Mouse (Mus musculus) midbrain, embryonic 14.5 days (tissue): ENCODE results near the gene Gm36028. TPM values are rescaled to one million over a fixed set of nuclear protein-coding genes. Genes with fewer than 3 reads are reported as not detected.

ENCODE experiments used
- polyA plus RNA-seq: library from polyadenylated mRNA; unstranded; fragments of >200 nt; fragmentation: Nextera tagmentation; extraction: Ambion mirVana; gene quantifications from 2 replicates; pipeline ENCODE4 v1.2.1, GENCODE M21; 2014

The Gm36028 gene
- polyA plus RNA-seq, 1 experiment from 2014 or later = 0.20 TPM

Other genes with a start within 250 kb of the Gm36028 start
- gene Ndufb4, start 206.7 kb downstream of the Gm36028 start, polyA plus RNA-seq = 68.6 and 76.9 TPM in 2 replicates
- gene Fstl1, start 84.3 kb downstream of the Gm36028 start, polyA plus RNA-seq = 52.6 and 105 TPM in 2 replicates
- gene Lrrc58, start 7.2 kb upstream of the Gm36028 start, polyA plus RNA-seq = 43.1 and 46.6 TPM in 2 replicates
- 5.6 and 7.6 TPM in 2 replicates for gene Gpr156, start 55.4 kb upstream of the Gm36028 start, polyA plus RNA-seq
- 197 and 216 TPM in 2 replicates for gene Gsk3b, start 227.9 kb upstream of the Gm36028 start, polyA plus RNA-seq